9 mouse cellular contexts compared by ENCODE assay signal in genomic region chr4:133839385-133839826, GRCm38 (mm10). TPM values are rescaled to one million over a fixed set of nuclear protein-coding genes. Genes with fewer than 3 reads are reported as not detected.
A peak's percentile ranks its signal among the peaks of the same experiment; 100 is the strongest.
DNase-seq lines count a peak whose midpoint lies in the region; ATAC-seq and TF ChIP-seq lines count a peak whose summit lies in the region.
"Had no signal": no experiment of that assay in that cellular context is flagged by ENCODE, and none has a peak within 500 bp of the region (broad histone marks: within the 10 kb centered on the region; RNA-seq: fewer than 3 reads in every experiment).

No protein-coding gene starts in this region.

- no peak for TF ChIP-seq POLR2A in bone marrow, adult 2 months (IDR thresholded peaks at IDR 0.05; ENCODE audit: borderline replicate concordance, control insufficient read depth, low read depth, low read length)

- no peak for DNase-seq in kidney, postnatal 0 days (ENCODE audit: low spot score)
- peak; percentile 72 for DNase-seq in thymus, postnatal 4 days
- DNase-seq in thymus, adult 18-20 months: no peak
- no peak for DNase-seq in gastrocnemius, adult 8-10 months (ENCODE audit: low spot score in 2 of 2)
- DNase-seq: kidney, adult 8-10 months had no signal

- H3K27ac ChIP-seq in kidney, postnatal 0 days: no peak overlapping the region
- no peak overlapping the region for H3K27ac ChIP-seq in kidney, embryonic 16.5 days (ENCODE audit: low read length)
- H3K27ac ChIP-seq in bone marrow, adult 2 months (ENCODE audit: control insufficient read depth, insufficient read depth, low read depth, low read length, poor library complexity): no peak overlapping the region
- H3K27ac ChIP-seq in neural tube, embryonic 15.5 days (replicated peaks): no peak overlapping the region
- H3K27ac ChIP-seq: neural tube, embryonic 12.5 days had no signal

- no peak overlapping the region for H3K9ac ChIP-seq in kidney, postnatal 0 days (ENCODE audit: low read depth, low read length)
- H3K9ac ChIP-seq in kidney, embryonic 16.5 days (replicated peaks; ENCODE audit: low read length): no peak overlapping the region
- no peak overlapping the region for H3K9ac ChIP-seq in neural tube, embryonic 15.5 days (replicated peaks)
- H3K9ac ChIP-seq: neural tube, embryonic 12.5 days had no signal

- no peak for ATAC-seq in kidney, postnatal 0 days (replicated peaks; ENCODE audit: low FRiP score, low read depth)
- no peak for ATAC-seq in kidney, embryonic 16.5 days (ENCODE audit: low FRiP score, low TSS enrichment)
- no peak for ATAC-seq in neural tube, embryonic 15.5 days (ENCODE audit: low FRiP score)

- no peak overlapping the region for H3K4me3 ChIP-seq in kidney, postnatal 0 days (replicated peaks; ENCODE audit: low read depth, low read length)
- H3K4me3 ChIP-seq in kidney, embryonic 16.5 days (ENCODE audit: low read length): no peak overlapping the region
- H3K4me3 ChIP-seq in bone marrow, adult 2 months (replicated peaks; ENCODE audit: control insufficient read depth, low read depth, low read length): no peak overlapping the region
- H3K4me3 ChIP-seq in neural tube, embryonic 15.5 days (replicated peaks): no peak overlapping the region
- H3K4me3 ChIP-seq: neural tube, embryonic 12.5 days had no signal

- no peak overlapping the region for H3K4me2 ChIP-seq in kidney, postnatal 0 days (ENCODE audit: low read length)
- no peak overlapping the region for H3K4me2 ChIP-seq in kidney, embryonic 16.5 days (replicated peaks; ENCODE audit: low read depth, low read length)
- H3K4me2 ChIP-seq in neural tube, embryonic 15.5 days: no peak overlapping the region
- H3K4me2 ChIP-seq: neural tube, embryonic 12.5 days had no signal

- no peaks in the 10 kb centered on the region for H3K9me3 ChIP-seq in kidney, postnatal 0 days (replicated peaks; ENCODE audit: low read length)
- H3K9me3 ChIP-seq in kidney, embryonic 16.5 days (ENCODE audit: low read length): no peaks in the 10 kb centered on the region
- H3K9me3 ChIP-seq in neural tube, embryonic 15.5 days (replicated peaks): no peaks in the 10 kb centered on the region
- H3K9me3 ChIP-seq: neural tube, embryonic 12.5 days had no signal

- H3K36me3 ChIP-seq in kidney, postnatal 0 days (ENCODE audit: insufficient read depth, low read length): no peaks in the 10 kb centered on the region
- no peaks in the 10 kb centered on the region for H3K36me3 ChIP-seq in kidney, embryonic 16.5 days (ENCODE audit: insufficient read depth, low read length)
- H3K36me3 ChIP-seq in neural tube, embryonic 15.5 days: no peaks in the 10 kb centered on the region
- H3K36me3 ChIP-seq: neural tube, embryonic 12.5 days had no signal

- TF ChIP-seq CTCF in kidney, postnatal 0 days (IDR thresholded peaks at IDR 0.05; ENCODE audit: low read depth): peak; percentile 52
- TF ChIP-seq CTCF in bone marrow, adult 2 months (IDR thresholded peaks at IDR 0.05; ENCODE audit: control insufficient read depth, insufficient read depth, low read length): peak; percentile 68

- H3K4me1 ChIP-seq in kidney, postnatal 0 days (replicated peaks; ENCODE audit: insufficient read depth, low read length): no peaks in the 10 kb centered on the region
- no peaks in the 10 kb centered on the region for H3K4me1 ChIP-seq in kidney, embryonic 16.5 days (ENCODE audit: insufficient read depth, low read length)
- H3K4me1 ChIP-seq in bone marrow, adult 2 months (ENCODE audit: control insufficient read depth, insufficient read depth, low read length): peaks cover 5% of the 10 kb centered on the region
- H3K4me1 ChIP-seq in neural tube, embryonic 15.5 days: no peaks in the 10 kb centered on the region
- H3K4me1 ChIP-seq: neural tube, embryonic 12.5 days had no signal

- WGBS in kidney, postnatal 0 days: 73% methylated on average over 4 of the region's 4 CpGs
- WGBS in kidney, embryonic 16.5 days: 71% methylated on average over 4 of the region's 4 CpGs
- WGBS in bone marrow, adult 2 months: 65% methylated on average over 4 of the region's 4 CpGs
- 76% methylated on average over 4 of the region's 4 CpGs for WGBS in neural tube, embryonic 15.5 days

- H3K27me3 ChIP-seq in kidney, postnatal 0 days (ENCODE audit: insufficient read depth, low read length): no peaks in the 10 kb centered on the region
- H3K27me3 ChIP-seq in kidney, embryonic 16.5 days (ENCODE audit: insufficient read depth, low read length): no peaks in the 10 kb centered on the region
- H3K27me3 ChIP-seq in neural tube, embryonic 15.5 days (replicated peaks): no peaks in the 10 kb centered on the region
- H3K27me3 ChIP-seq: neural tube, embryonic 12.5 days had no signal

RNA-seq across cellular contexts. Expression of gene Rps6ka1, which starts 48.2 kb away (rescaled TPM):
- 29.7 and 32.5 TPM in 2 replicates for polyA plus RNA-seq in kidney, postnatal 0 days (2015; fragmentation: Nextera tagmentation; extraction: Ambion mirVana)
- polyA plus RNA-seq in kidney, embryonic 16.5 days (2015; fragmentation: Nextera tagmentation; extraction: Ambion mirVana): 52.0 and 53.4 TPM in 2 replicates
- polyA plus RNA-seq in bone marrow, adult 2 months (2011; ENCODE audit: insufficient read depth, insufficient read length, low replicate concordance, missing spikeins): 36.1 and 79.3 TPM in 2 replicates
- 1 to 10 TPM; 3.3 to 4.7 (median 4.0) TPM for total RNA-seq in gastrocnemius, adult 8-10 months (2022)
- 23.7 and 38.8 TPM in 2 replicates for polyA plus RNA-seq in neural tube, embryonic 15.5 days (2015; fragmentation: Nextera tagmentation; extraction: Ambion mirVana)
